Mouse (Mus musculus) layer of hippocampus, adult 2 months (tissue): ENCODE results near the gene Thy1. TPM values are rescaled to one million over a fixed set of nuclear protein-coding genes. Genes with fewer than 3 reads are reported as not detected.

ENCODE experiments used
- DNase-seq, 2 experiments: peaks; one replicate each; pipeline ENCODE4 v3.0.0; 2022; ENCODE audit warnings: low spot score in 2 of 2
- H3K27ac ChIP-seq: fragments of 200-600 bp; 2 replicates; pipeline ENCODE4 v1.8.1; 2022
- H3K4me3 ChIP-seq: fragments of 200-600 bp; 2 replicates; pipeline ENCODE4 v1.8.1; 2022; ENCODE audit warnings: mild to moderate bottlenecking
- CTCF ChIP-seq: fragments of 200-600 bp; conservative IDR thresholded peaks from 2 replicates; pipeline ENCODE4 v1.8.1; 2022; ENCODE audit warnings: antibody characterized with exemption, mild to moderate bottlenecking, moderate library complexity
- total RNA-seq, 2 experiments: library from RNA; stranded (reverse); gene quantifications; 2 replicates each; pipeline ENCODE4 v1.2.3; 2021

Thy1 gene
- total RNA-seq, 2 experiments from 2014 or later = 854 to 892 TPM

DNA sequence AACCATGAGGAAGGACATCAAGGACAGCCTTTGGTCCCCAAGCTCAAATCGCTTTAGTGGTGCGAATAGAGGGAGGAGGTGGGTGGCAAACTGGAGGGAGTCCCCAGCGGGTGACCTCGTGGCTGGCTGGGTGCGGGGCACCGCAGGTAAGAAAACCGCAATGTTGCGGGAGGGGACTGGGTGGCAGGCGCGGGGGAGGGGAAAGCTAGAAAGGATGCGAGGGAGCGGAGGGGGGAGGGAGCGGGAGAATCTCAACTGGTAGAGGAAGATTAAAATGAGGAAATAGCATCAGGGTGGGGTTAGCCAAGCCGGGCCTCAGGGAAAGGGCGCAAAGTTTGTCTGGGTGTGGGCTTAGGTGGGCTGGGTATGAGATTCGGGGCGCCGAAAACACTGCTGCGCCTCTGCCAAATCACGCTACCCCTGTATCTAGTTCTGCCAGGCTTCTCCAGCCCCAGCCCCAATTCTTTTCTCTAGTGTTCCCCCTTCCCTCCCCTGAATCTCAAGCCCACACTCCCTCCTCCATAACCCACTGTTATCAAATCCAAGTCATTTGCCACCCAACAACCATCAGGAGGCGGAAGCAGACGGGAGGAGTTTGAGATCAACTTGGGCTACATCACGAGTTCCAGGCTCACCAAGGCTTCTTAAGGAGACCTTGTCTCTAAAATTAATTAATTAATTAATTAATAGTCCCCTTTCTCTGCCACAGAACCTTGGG is 683 bp downstream of the Thy1 start:
- peak in 1 of 2 experiments; percentile 34 for DNase-seq
- Histone ChIP-seq H3K27ac (peak overlapping the region; percentile 93), H3K4me3 (peak overlapping the region; percentile 84)
- no peak for TF ChIP-seq CTCF

DNA sequence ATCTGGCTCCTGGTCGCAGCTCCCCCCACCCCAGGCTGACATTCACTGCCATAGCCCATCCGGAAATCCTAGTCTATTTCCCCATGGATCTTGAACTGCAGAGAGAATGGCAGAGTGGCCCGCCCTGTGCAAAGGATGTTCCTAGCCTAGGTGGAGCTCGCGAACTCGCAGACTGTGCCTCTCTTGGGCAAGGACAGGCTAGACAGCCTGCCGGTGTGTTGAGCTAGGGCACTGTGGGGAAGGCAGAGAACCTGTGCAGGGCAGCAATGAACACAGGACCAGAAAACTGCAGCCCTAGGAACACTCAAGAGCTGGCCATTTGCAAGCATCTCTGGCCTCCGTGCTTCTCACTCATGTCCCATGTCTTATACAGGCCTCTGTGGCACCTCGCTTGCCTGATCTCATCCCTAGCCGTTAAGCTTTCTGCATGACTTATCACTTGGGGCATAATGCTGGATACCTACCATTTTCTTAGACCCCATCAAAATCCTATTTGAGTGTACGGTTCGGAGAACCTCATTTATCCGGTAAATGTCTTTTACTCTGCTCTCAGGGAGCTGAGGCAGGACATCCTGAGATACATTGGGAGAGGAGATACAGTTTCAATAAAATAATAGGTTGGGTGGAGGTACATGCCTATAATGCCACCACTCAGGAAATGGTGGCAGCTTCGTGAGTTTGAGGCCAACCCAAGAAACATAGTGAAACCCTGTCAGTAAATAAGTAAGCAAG is 1.4 kb downstream of the Thy1 start:
- peak overlapping the region; percentile 93 for H3K27ac ChIP-seq
- H3K4me3 ChIP-seq = peak overlapping the region; percentile 84
- DNase-seq = no peak
- TF ChIP-seq CTCF = peak; percentile 42

DNA sequence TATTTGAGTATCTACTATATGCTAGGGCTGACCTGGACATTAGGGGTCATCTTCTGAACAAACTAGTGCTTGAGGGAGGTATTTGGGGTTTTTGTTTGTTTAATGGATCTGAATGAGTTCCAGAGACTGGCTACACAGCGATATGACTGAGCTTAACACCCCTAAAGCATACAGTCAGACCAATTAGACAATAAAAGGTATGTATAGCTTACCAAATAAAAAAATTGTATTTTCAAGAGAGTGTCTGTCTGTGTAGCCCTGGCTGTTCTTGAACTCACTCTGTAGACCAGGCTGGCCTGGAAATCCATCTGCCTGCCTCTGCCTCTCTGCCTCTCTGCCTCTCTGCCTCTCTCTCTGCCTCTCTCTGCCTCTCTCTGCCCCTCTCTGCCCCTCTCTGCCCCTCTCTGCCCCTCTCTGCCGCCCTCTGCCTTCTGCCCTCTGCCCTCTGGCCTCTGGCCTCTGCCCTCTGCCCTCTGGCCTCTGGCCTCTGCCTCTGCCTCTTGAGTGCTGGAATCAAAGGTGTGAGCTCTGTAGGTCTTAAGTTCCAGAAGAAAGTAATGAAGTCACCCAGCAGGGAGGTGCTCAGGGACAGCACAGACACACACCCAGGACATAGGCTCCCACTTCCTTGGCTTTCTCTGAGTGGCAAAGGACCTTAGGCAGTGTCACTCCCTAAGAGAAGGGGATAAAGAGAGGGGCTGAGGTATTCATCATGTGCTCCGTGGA is 2.1 kb downstream of the Thy1 start:
- DNase-seq = no peak
- Histone ChIP-seq H3K4me3 (peak overlapping the region; percentile 84), H3K27ac (peak overlapping the region; percentile 93; the same call in 1 of the 2 replicates)
- no peak for TF ChIP-seq CTCF

- peak overlapping the region; percentile 17; the same call in 1 of the 2 replicates for H3K4me3 ChIP-seq
- TF ChIP-seq CTCF = no peak
- H3K27ac ChIP-seq = peak overlapping the region; percentile 28; the same call in 1 of the 2 replicates
- no peak for DNase-seq
These were observed 2.7 kb downstream of the Thy1 start for GRCm38 (mm10) chr9:44045884-44046272.

DNA sequence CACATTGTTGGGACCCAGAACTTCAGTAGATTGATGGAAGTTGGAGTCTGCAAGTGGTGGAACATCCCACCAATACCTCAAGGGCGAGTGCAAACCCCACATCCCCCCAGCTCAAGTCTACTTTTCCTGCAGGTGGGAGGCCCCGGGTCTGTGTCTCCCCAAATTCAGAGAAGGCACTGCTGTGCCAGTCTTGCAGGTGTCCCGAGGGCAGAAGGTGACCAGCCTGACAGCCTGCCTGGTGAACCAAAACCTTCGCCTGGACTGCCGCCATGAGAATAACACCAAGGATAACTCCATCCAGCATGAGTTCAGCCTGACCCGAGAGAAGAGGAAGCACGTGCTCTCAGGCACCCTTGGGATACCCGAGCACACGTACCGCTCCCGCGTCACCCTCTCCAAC is 3.2 kb downstream of the Thy1 start:
- Histone ChIP-seq H3K4me3 (peak overlapping the region; percentile 11; the same call in 1 of the 2 replicates), H3K27ac (peak overlapping the region; percentile 51; the same call in 1 of the 2 replicates)
- DNase-seq = no peak
- TF ChIP-seq CTCF = no peak

- Histone ChIP-seq H3K27ac (peak overlapping the region; percentile 88), H3K4me3 (peak overlapping the region; percentile 22; the same call in 1 of the 2 replicates)
- DNase-seq = no peak
- no peak for TF ChIP-seq CTCF
These were observed 3.9 kb downstream of the Thy1 start for GRCm38 (mm10) chr9:44047071-44047470.

GRCm38 (mm10) chr9:44047571-44048490 is 4.6 kb downstream of the Thy1 start:
- peak overlapping the region; percentile 88 for H3K27ac ChIP-seq
- no peak overlapping the region for H3K4me3 ChIP-seq
- no peak for TF ChIP-seq CTCF
- DNase-seq = no peak

GRCm38 (mm10) chr9:44048541-44049380 is 5.6 kb downstream of the Thy1 start:
- no peak overlapping the region for H3K4me3 ChIP-seq
- peak; percentile 62 to 69 for DNase-seq
- H3K27ac ChIP-seq = peak overlapping the region; percentile 88
- TF ChIP-seq CTCF = no peak

DNA sequence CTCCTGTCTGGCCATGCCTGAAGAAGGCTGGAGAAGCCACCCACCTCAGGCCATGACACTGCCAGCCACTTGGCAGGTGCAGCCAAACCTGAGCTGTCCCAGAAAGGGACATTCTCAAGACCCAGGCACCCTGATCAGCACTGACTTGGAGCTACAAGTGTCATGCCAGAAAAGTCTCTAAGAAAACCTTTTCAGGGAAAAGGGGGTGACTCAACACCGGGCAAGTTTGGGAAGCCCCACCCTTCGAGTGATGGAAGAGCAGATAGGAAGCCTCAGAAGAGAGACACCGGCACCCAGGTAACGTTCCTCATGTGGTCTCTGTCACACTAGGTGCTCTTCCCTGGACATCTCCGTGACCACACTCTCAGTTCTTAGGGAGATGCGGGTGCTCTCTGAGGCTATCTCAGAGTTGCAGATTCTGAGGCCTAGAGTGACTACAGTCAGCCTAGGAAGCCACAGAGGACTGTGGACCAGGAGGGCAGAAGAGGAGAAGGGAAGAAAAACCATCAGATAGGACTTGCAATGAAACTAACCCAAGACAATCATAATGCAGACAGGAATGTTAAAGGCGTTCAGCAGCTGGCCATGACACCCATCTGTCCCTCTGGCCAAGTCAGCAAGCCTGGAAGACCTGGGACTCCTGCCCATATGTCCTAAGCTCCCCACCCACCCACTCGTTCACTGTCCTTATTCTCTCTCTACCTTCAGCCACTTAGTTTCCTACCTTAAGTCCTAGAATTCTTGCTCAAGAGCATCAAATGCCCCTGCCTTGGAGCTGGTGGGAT is 6.4 kb downstream of the Thy1 start:
- Histone ChIP-seq H3K27ac (peak overlapping the region; percentile 88), H3K4me3 (no peak overlapping the region)
- TF ChIP-seq CTCF = no peak
- DNase-seq = no peak

DNA sequence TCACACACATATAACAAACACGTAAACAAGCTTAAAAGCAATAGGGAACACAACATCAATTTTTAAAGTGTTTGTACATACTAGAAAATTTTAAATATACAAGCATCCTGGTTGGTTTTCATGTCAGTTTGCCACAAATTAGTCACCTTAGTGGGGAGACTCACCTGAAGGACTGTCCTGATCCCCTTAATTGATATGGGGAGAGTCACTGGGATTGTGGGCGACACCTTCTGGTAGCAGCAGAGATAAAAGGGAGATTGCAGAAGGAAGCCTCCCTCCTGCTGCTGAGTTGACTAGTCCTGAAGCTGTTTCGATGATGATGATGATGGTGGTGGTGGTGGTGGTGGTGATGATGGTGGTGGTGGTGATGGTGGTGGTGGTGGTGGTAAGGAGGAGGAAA is 9.7 kb downstream of the Thy1 start:
- TF ChIP-seq CTCF = peak; percentile 55
- no peak for DNase-seq
- Histone ChIP-seq H3K27ac (no peak overlapping the region), H3K4me3 (no peak overlapping the region)

DNA sequence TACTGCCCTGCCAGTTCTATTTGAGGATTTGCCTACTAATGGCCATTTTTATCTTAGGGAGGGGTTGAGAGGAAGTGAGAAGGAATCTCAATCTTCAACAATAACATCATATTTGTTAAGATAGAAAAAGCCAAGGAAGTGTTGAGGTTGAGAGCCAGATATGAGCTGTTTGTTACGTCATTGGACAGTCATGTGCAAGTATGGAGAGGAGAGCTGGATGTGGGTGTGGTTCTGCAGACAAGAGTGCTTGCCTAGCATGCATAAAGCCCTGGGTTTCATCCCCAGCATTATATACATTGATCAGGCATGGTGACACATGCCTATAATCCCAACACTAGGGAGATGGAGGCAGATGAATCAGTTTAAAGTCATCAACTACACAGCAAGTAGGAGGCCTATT is 10.8 kb downstream of the Thy1 start:
- H3K27ac ChIP-seq = no peak overlapping the region
- no peak overlapping the region for H3K4me3 ChIP-seq
- DNase-seq = no peak
- no peak for TF ChIP-seq CTCF
